Mouse (Mus musculus): ENCODE results near the gene Prss8. TPM values are rescaled to one million over a fixed set of nuclear protein-coding genes. Genes with fewer than 3 reads are reported as not detected.

Gene Prss8
- total and polyA plus RNA-seq, 3 experiments, result 0.12 to 0.21 TPM; not detected in 1

DNA sequence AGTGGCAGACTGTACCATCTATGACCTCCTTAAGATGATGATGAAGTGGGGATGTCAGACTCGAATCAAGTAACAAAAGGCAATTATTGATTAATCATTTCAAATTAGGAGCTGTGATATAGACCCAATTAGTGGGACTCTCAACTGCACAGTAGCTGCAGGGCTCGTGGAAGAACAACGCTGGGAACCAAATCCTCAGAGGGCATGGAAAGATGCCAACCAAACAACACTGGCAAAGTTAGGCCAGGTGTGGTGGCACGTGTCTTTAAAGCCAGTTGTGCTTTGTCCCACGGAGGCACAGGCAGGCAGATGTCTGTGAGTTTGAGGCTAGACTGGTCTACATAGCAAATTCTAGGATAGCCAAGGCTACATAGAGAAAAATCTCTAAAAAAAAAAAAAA lies 732 bp upstream of the Prss8 start (continued):
- TF ChIP-seq ZC3H11A (IDR thresholded peaks at IDR 0.05; ENCODE audit: low read depth, low read length) (no peak), KAT2A (conservative IDR thresholded peaks at IDR 0.05; ENCODE audit: low read depth, low read length) (no peak)

GRCm38 (mm10) chr7:127928596-127928995 lies 1.3 kb downstream of the Prss8 start:
- TF ChIP-seq RCOR1 (IDR thresholded peaks at IDR 0.05; ENCODE audit: low read depth, low read length), result no peak
- peak in 1 of 2 experiments; percentile 6; a peak in 1 of 4 replicates for TF ChIP-seq POLR2A (IDR thresholded peaks at IDR 0.05; ENCODE audit: control insufficient read depth in 1 of 2, insufficient read depth in 1 of 2, low read depth in 1 of 2, low read length in 2 of 2, poor library complexity in 1 of 2)
- DNase-seq (ENCODE audit: low read depth, low spot score), result no peak
- Histone ChIP-seq H3K79me2 (ENCODE audit: control insufficient read depth, insufficient read depth, low read length, poor library complexity) (no peaks in the 10 kb centered on the region), H3K36me3 (ENCODE audit: control insufficient read depth in 1 of 2, insufficient read depth in 2 of 2, low read length in 2 of 2) (peaks cover 2 to 4% of the 10 kb centered on the region in 2 experiments), H3K4me1 (ENCODE audit: control insufficient read depth in 1 of 2, insufficient read depth in 2 of 2, low read length in 2 of 2) (peaks cover 0 to 15% of the 10 kb centered on the region in 2 experiments; a peak in 2 of 4 replicates), H3K27ac (ENCODE audit: control insufficient read depth, low read depth, low read length) (no peak overlapping the region; the same call in 1 of the 2 replicates), H3K27me3 (ENCODE audit: control insufficient read depth in 1 of 2, insufficient read depth in 2 of 2, low read length in 2 of 2) (no peaks in the 10 kb centered on the region), H3K9ac (ENCODE audit: control insufficient read depth, low read depth, low read length, poor library complexity, severe bottlenecking) (no peak overlapping the region), H3K4me3 (ENCODE audit: control insufficient read depth in 1 of 2, insufficient read depth in 1 of 2, low read depth in 2 of 2, low read length in 2 of 2) (no peak overlapping the region), H3K9me3 (replicated peaks; ENCODE audit: insufficient read depth, low read length) (no peaks in the 10 kb centered on the region)

DNA sequence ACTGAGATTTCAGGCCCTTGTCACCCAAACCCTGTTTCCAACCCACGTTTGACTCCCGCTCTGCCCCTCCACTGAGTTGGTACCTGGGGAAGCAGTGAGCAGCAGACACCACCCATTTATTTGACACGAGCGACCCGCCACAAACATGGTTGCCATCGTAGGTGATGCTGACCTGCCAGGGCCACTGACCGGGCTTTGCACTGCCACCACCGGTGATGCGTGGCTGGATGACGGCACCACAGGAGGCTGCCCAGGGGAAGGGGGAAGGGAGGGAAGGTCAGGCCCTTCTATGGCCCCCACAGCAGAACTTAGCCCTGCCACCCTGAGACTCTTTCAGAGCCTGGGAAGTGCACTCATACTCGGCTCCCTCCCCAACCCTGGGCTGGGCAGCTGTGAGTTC lies 2.2 kb downstream of the Prss8 start:
- no peak overlapping the region for H3K9ac ChIP-seq (ENCODE audit: control insufficient read depth, low read depth, low read length, poor library complexity, severe bottlenecking)
- TF ChIP-seq TBP (IDR thresholded peaks at IDR 0.05; ENCODE audit: low read depth, low read length), result no peak
- TF ChIP-seq KAT2A (conservative IDR thresholded peaks at IDR 0.05; ENCODE audit: low read depth, low read length), result no peak
- no peak for TF ChIP-seq ZC3H11A (IDR thresholded peaks at IDR 0.05; ENCODE audit: low read depth, low read length)
- TF ChIP-seq ZMIZ1 (IDR thresholded peaks at IDR 0.05; ENCODE audit: low read depth, low read length), result no peak
- TF ChIP-seq TCF12 (IDR thresholded peaks at IDR 0.05; ENCODE audit: low read depth, low read length), result no peak
- no peak for TF ChIP-seq ELF1 (IDR thresholded peaks at IDR 0.05; ENCODE audit: low read depth, low read length)
- DNase-seq (ENCODE audit: low read depth, low spot score), result no peak
- no peak overlapping the region for H3K4me3 ChIP-seq (ENCODE audit: control insufficient read depth in 1 of 2, insufficient read depth in 1 of 2, low read depth in 2 of 2, low read length in 2 of 2)
- H3K27ac ChIP-seq (ENCODE audit: control insufficient read depth, low read depth, low read length), result no peak overlapping the region
- H3K36me3 ChIP-seq (ENCODE audit: control insufficient read depth in 1 of 2, insufficient read depth in 2 of 2, low read length in 2 of 2), result peaks cover 2 to 4% of the 10 kb centered on the region in 2 experiments
- no peaks in the 10 kb centered on the region for H3K79me2 ChIP-seq (ENCODE audit: control insufficient read depth, insufficient read depth, low read length, poor library complexity)
- no peaks in the 10 kb centered on the region for H3K27me3 ChIP-seq (ENCODE audit: control insufficient read depth in 1 of 2, insufficient read depth in 2 of 2, low read length in 2 of 2)
- H3K4me1 ChIP-seq (ENCODE audit: control insufficient read depth in 1 of 2, insufficient read depth in 2 of 2, low read length in 2 of 2), result peaks cover 0 to 15% of the 10 kb centered on the region in 2 experiments; a peak in 2 of 4 replicates
- H3K9me3 ChIP-seq (replicated peaks; ENCODE audit: insufficient read depth, low read length), result no peaks in the 10 kb centered on the region

DNA sequence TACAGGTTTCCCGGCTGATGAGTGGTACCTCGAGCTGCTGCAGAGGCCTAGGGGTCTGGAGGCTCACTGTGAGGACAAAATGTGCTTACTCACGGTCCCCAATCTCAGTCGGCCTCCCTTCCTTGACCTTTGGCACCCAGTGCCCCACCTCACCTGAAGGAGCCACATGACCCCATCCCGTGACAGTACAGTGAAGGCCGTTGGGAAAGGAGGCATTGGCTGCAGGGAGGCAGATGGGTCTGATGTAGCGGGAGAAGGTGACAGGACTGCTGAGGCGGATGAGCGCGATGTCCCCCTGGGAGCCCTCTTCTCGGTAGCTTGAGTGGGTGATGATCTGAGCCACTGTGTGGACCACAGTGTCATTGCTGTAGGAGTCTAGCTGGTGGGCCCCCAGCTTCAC lies 3.1 kb downstream of the Prss8 start:
- peaks cover 2 to 12% of the 10 kb centered on the region in 2 experiments for H3K36me3 ChIP-seq (ENCODE audit: control insufficient read depth in 1 of 2, insufficient read depth in 2 of 2, low read length in 2 of 2)
- DNase-seq (ENCODE audit: low read depth, low spot score), result no peak
- H3K9me3 ChIP-seq (replicated peaks; ENCODE audit: insufficient read depth, low read length), result no peaks in the 10 kb centered on the region
- H3K27ac ChIP-seq (ENCODE audit: control insufficient read depth, low read depth, low read length), result no peak overlapping the region
- H3K27me3 ChIP-seq (ENCODE audit: control insufficient read depth in 1 of 2, insufficient read depth in 2 of 2, low read length in 2 of 2), result no peaks in the 10 kb centered on the region
- peaks cover 0 to 23% of the 10 kb centered on the region in 2 experiments; a peak in 2 of 4 replicates for H3K4me1 ChIP-seq (ENCODE audit: control insufficient read depth in 1 of 2, insufficient read depth in 2 of 2, low read length in 2 of 2)
- TF ChIP-seq ZC3H11A (IDR thresholded peaks at IDR 0.05; ENCODE audit: low read depth, low read length) (no peak), MAX (IDR thresholded peaks at IDR 0.05; ENCODE audit: low read length) (no peak), MXI1 (IDR thresholded peaks at IDR 0.05; ENCODE audit: low read depth, low read length) (no peak), MYC (IDR thresholded peaks at IDR 0.05; ENCODE audit: low read depth, low read length) (no peak), KAT2A (conservative IDR thresholded peaks at IDR 0.05; ENCODE audit: low read depth, low read length) (no peak), USF2 (IDR thresholded peaks at IDR 0.05; ENCODE audit: borderline replicate concordance in 1 of 2, insufficient read depth in 1 of 2, low read depth in 1 of 2, low read length in 2 of 2) (no peak), ZMIZ1 (IDR thresholded peaks at IDR 0.05; ENCODE audit: low read depth, low read length) (no peak), MEF2A (IDR thresholded peaks at IDR 0.05; ENCODE audit: extremely low read depth, insufficient replicate concordance, low read depth, low read length, poor library complexity, severe bottlenecking) (no peak), RAD21 (IDR thresholded peaks at IDR 0.05; ENCODE audit: low read depth, low read length) (no peak), POLR2AphosphoS2 (IDR thresholded peaks at IDR 0.05; ENCODE audit: low read length) (no peak), USF1 (IDR thresholded peaks at IDR 0.05; ENCODE audit: low read depth, low read length) (no peak), SMC3 (IDR thresholded peaks at IDR 0.05; ENCODE audit: low read depth, low read length) (no peak), ZKSCAN1 (IDR thresholded peaks at IDR 0.05; ENCODE audit: low read depth, low read length) (no peak), HCFC1 (IDR thresholded peaks at IDR 0.05; ENCODE audit: low read depth, low read length) (no peak), TCF12 (IDR thresholded peaks at IDR 0.05; ENCODE audit: low read depth, low read length) (no peak), ETS1 (IDR thresholded peaks at IDR 0.05; ENCODE audit: low read depth, low read length) (no peak)
- H3K9ac ChIP-seq (ENCODE audit: control insufficient read depth, low read depth, low read length, poor library complexity, severe bottlenecking), result no peak overlapping the region
- H3K4me3 ChIP-seq (ENCODE audit: control insufficient read depth in 1 of 2, insufficient read depth in 1 of 2, low read depth in 2 of 2, low read length in 2 of 2), result no peak overlapping the region
- H3K79me2 ChIP-seq (ENCODE audit: control insufficient read depth, insufficient read depth, low read length, poor library complexity), result no peaks in the 10 kb centered on the region
